Mouse (Mus musculus) embryo, embryonic 10 days (tissue): ENCODE measurements around the gene Fkbp3.

Experiments
- DNase-seq: peaks from one replicate; pipeline ENCODE4 v3.0.0-alpha.2; 2015; ENCODE audit warnings: low spot score

The Fkbp3 gene

DNA sequence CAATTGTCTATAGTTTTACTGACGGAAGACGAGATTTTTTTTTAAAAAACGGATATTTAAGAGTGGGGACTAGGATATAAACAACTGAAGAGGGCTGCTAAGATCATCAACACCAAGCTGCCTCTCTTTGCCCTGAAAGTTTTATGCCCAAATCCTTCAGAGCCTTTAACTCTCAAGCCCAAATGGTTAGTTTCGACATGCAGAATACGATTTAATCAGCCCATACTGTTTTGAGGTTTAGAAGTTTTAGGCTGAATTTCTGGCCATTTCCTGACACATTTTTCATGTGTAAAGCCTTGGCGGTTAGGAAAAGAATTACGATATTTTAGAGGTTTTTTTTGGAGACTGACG is 38.0 kb downstream of the Fkbp3 start:
- DNase-seq, result no peak

DNA sequence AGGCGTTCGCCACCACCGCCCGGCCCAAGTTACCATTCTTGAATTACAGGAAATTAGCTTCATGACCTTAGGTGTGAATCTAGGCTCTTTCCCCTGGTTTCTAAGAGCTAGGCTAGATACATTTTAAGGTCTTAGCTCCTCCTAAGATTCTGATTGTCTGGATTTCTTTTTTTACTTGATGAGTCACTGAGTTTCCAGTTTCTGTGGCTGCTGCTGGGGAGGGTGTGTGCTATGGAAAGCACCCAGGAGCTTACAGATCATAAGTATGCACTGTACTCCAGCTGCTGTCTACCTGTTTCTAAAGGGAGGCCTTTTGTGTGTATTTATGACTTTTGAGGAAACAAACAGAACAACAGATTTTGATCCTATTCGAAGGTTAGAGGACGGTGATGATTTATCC is 51.0 kb downstream of the Fkbp3 start:
- DNase-seq, result no peak
